Mouse (Mus musculus) olfactory bulb, adult 2 months (tissue): ENCODE data around the gene Cisd3.
"Not testable (repeated sequence)": the region's sequence is repeated elsewhere in the genome, so short reads cannot be mapped to it uniquely, and the experiment has no call there.

Source experiments
- CTCF ChIP-seq: fragments of 200-500 bp; IDR thresholded peaks from 2 replicates; pipeline ENCODE4 v1.5.1; 2012; ENCODE audit warnings: low read depth, mild to moderate bottlenecking, low read length, moderate library complexity; ENCODE audit not compliant: insufficient read depth
- POLR2A ChIP-seq: fragments of 200-500 bp; IDR thresholded peaks from 2 replicates; pipeline ENCODE4 v1.6.1; 2012; ENCODE audit warnings: mild to moderate bottlenecking, low read depth, low read length, moderate library complexity; ENCODE audit not compliant: insufficient read depth

- TF ChIP-seq CTCF, POLR2A: not testable (repeated sequence)
These were observed 37.1 kb upstream of the Cisd3 start for GRCm38 (mm10) chr11:97648541-97648940.
